Mouse (Mus musculus) frontal cortex, adult 2 months (tissue): ENCODE measurements at regions not wholly inside any gene's neighbourhood (a gene's known extent, or its start where the extent isn't known, plus 50 kb on each side); places are given as distances from the start of the nearest gene placed in this dataset.

ENCODE experiments used
- DNase-seq, 2 experiments: peaks; one replicate each; pipeline ENCODE4 v3.0.0; 2022; ENCODE audit warnings: low spot score in 1 of 2; ENCODE audit errors: extremely low spot score in 1 of 2

DNA sequence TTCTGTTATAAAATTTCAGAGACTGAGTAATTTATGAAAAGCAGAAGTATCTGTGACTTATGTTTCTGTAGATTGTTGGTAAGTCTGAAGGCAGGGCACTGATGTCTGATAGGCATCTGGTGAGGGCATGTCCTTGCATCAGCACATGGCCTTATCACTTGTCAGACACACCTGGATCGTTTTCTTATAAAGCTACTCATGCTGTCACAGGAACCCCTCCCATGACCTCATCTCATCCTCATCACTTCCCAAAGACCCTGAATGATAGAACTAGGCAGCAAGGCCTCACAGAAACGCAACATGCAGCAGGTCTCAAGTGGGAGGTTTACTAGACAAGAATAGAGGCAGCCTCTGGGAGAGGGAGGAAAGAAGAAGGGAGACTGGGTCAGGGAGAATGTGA, 107.0 kb upstream of the Sall1 start:
- DNase-seq, result no peak

- no peak for DNase-seq
These were observed 97.7 kb upstream of the Sall1 start for GRCm38 (mm10) chr8:89141529-89142235.

- DNase-seq, result no peak
These were observed 95.9 kb upstream of the Sall1 start for GRCm38 (mm10) chr8:89139876-89140275.

GRCm38 (mm10) chr8:89138416-89139125, 94.6 kb upstream of the Sall1 start:
- no peak for DNase-seq

DNA sequence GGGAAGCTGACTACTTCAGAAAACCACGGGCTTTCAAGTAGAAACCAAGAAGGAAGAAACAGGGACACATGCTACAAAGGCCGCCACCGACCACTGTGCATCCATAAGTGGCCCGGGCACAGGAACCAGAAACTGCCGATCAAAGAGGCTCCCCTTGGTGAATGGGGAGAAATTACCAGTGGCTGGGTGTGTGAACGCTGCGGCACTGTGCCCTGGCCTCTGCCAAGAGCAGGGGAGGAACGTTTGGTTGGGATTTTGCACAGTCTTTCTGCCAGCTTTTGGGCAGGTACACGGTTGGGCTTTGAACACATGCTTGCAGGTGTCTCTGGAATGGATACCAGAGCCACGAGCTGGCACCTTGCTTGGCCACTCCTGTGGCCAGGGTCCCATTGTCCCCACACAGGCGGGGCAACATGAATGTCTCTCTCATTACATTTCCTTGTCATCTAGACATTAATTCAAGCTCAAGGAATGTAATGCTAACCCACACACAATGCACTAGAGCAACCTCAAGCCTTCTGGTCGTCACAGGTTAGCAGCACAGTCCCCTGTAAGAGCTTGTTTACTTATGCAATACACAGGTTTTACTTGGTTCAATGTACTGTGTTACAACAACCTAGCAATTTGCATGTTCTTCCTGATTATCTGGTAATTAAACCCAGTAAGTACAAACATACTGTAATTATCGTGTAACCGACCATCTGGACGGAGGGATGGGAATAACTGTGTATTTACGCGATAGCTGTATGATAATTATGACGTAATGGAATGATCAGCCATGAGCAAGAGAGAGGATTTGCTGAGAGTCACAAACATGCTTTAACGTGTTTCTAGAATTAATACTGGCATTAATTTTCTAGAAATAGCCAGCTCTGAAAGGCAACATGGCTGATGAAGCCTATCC, 90.9 kb upstream of the Sall1 start:
- DNase-seq, result no peak

GRCm38 (mm10) chr8:89134058-89134457, 90.1 kb upstream of the Sall1 start:
- DNase-seq, result no peak

DNA sequence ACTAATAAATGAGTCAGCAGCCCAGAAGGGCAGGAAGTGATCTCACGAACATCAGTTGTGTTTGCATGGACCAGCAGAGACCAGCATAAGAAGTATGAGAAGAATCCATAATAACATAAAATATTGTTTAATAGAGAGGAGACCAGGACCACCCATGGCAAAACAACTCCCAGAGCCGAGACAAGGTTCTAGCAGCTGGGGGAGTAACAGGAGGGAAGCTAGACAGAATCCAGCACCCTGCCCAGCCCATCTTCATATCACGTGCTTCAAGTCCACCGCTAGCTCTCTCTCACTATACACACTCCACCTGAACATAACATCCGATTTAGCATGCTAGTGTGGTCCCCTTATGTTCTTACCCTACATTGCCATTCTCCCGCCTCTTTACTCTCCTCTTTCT, 77.1 kb upstream of the Sall1 start:
- DNase-seq, result no peak

DNA sequence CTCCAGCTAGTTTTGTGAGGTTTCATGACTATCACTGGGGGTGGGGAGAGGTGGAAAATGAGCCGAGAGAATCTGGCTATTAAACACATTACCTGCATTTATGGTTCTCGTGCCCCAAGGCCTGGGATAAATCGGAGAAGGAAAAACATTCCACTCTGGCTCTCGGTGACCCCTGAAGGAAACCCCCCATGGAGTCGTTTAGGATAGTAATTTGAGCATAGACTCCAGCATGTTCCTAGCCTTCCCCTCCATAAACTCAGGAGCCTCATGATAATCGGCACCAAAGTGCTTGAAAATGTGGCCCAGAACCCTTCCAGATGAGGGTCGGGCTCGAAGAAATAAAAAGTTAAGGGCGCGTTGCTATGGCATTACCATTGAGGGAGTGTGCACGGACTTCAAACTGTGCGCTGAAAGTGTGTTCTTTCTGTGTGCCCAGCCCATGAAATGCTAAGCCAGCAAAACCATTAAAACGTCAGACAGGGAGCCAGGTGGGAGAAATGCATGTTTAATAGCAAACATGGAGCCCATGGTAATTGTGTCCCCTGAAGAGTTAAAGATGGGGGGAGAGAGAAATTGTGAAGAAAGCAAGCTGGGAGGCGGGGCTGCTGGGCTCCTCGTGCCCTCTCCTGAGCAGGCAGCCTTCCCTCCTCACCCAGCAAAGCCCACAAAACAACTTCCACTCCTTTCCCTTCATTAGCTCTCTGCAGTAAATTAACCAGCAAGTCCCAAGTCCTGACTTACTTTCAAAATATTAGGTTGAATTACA, 64.1 kb upstream of the Sall1 start:
- DNase-seq, result no peak

DNA sequence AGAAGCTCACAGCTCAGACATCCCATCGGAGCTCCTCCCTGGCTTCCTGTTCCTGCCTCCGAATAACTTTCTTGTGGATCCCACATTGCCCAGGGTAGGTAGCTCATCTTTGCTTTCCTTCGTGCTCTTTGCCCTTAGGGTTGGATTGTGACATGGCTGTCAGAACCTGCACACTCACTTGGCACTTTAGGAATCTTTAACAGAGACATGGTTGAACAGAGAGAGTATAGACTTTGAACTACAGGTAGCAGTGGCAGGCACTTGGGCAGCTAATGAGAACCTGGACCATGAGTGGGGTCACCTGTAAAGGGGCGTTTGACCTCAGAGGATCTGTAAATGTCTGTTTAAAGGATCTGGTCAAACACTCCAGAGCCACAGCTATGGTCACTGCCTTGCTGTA, 62.4 kb upstream of the Sall1 start:
- no peak for DNase-seq

DNA sequence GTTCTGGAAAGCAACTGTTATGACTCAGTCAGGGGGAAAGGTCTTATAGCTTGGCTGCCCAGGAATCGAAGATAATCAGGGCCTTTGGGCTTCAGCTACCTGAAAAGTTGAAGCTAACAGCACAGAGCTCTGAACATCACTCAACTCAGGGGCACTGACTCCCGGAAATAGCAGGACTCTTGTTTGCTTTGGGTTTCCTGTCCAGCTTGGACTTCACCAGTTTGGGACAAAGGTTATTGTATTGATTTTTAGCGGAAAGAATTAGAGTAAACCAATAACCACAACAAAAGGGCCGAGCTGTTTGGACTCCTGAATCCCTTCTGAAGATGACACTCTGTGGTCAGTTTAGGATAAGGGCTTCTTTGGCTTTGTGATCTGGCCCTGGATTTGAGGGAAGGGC, 53.4 kb upstream of the Sall1 start:
- no peak for DNase-seq
